Mouse (Mus musculus) bone marrow macrophage, adult 2 months (primary cell): ENCODE measurements around the gene Ccdc92b.

Experiments
- CTCF ChIP-seq: IDR thresholded peaks from 2 replicates; pipeline ENCODE4 v1.5.1; 2012; ENCODE audit warnings: low read depth, mild to moderate bottlenecking, low read length, moderate library complexity
- POLR2A ChIP-seq: IDR thresholded peaks from 2 replicates; pipeline ENCODE4 v1.6.1; 2012; ENCODE audit warnings: mild to moderate bottlenecking, low read depth, low read length, borderline replicate concordance

GRCm38 (mm10) chr11:74597283-74597989, 22.0 kb upstream of the Ccdc92b start:
- TF ChIP-seq POLR2A (no peak), CTCF (no peak)
